Mouse (Mus musculus) brain, embryonic 14.5 days (tissue): Measurements from ENCODE around the gene Col8a1.

ENCODE experiments used
- CTCF ChIP-seq: fragments of 200-500 bp; IDR thresholded peaks from 2 replicates; pipeline ENCODE4 v1.5.1; 2012; ENCODE audit warnings: inconsistent platforms, mild to moderate bottlenecking, moderate library complexity, borderline replicate concordance; ENCODE audit not compliant: insufficient read depth, insufficient read length; ENCODE audit errors: extremely low read depth
- POLR2A ChIP-seq: fragments of 200-500 bp; IDR thresholded peaks from 2 replicates; pipeline ENCODE4 v1.6.1; 2012; ENCODE audit warnings: mild to moderate bottlenecking, inconsistent platforms, borderline replicate concordance; ENCODE audit not compliant: poor library complexity, insufficient read depth, insufficient read length, severe bottlenecking; ENCODE audit errors: extremely low read depth

DNA sequence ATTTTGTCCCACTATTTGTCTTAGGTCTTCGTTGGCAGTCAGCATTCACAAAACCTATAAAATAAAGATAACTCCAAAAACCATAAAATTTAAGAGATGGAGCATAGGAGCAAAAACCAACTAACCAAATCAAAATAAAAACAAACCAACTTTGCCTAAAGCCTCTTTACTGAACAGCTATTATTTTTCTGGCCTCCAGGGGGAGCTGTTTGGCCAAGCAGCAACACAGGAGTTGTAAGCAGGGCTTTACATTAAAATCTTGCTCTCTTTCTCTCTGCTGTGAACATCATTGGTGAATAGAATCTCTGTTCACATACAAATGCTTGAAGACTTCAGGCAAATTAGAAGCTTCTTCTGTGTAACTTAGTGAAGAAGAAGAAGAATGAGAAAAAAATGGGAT, 142.8 kb downstream of the Col8a1 start:
- TF ChIP-seq POLR2A: no peak
- peak; percentile 76; the same call in 1 of the 2 replicates for TF ChIP-seq CTCF
